23 mouse cellular contexts compared by ENCODE assay signal in the genomic region with DNA sequence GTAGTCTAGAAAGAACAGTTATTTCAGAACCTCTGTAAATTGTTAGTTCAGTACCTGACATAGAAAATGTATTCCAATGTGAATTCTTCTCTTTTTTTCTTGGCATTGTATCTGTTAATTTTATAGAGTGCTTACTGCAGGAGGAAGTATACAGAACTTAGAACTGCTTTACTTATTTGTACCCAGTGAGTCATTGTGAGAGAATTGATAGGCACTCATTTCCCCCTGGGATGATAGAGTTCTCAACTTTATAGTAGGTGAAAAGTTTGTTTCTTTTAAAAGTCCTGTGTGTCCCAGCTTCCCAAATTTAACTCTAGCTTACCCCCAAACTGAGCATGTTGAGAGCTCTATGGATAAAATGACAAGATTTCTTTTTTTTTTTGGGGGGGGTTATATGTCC. TPM values are rescaled to one million over a fixed set of nuclear protein-coding genes. Genes with fewer than 3 reads are reported as not detected.
DNase-seq lines count a peak whose midpoint lies in the region; ATAC-seq and TF ChIP-seq lines count a peak whose summit lies in the region.
"Had no signal": no experiment of that assay in that cellular context is flagged by ENCODE, and none has a peak within 500 bp of the region (broad histone marks: within the 10 kb centered on the region; RNA-seq: fewer than 3 reads in every experiment).

No protein-coding gene starts in this region.

- no peak overlapping the region for H3K27ac ChIP-seq in hindbrain, embryonic 15.5 days (replicated peaks)
- no peak overlapping the region for H3K27ac ChIP-seq in hindbrain, embryonic 13.5 days
- H3K27ac ChIP-seq in midbrain, embryonic 15.5 days = no peak overlapping the region
- no peak overlapping the region for H3K27ac ChIP-seq in midbrain, embryonic 10.5 days (replicated peaks)
- H3K27ac ChIP-seq in liver, embryonic 14.5 days = no peak overlapping the region
- H3K27ac ChIP-seq: forebrain, embryonic 10.5 days; heart, embryonic 13.5 days; limb, embryonic 12.5 days; lung, embryonic 15.5 days had no signal

- TF ChIP-seq CTCF in liver, embryonic 14.5 days (IDR thresholded peaks at IDR 0.05; ENCODE audit: low read depth) = no peak

- H3K36me3 ChIP-seq in hindbrain, embryonic 15.5 days = no peaks in the 10 kb centered on the region
- H3K36me3 ChIP-seq in hindbrain, embryonic 13.5 days = no peaks in the 10 kb centered on the region
- no peaks in the 10 kb centered on the region for H3K36me3 ChIP-seq in midbrain, embryonic 15.5 days (replicated peaks)
- H3K36me3 ChIP-seq in midbrain, embryonic 10.5 days = no peaks in the 10 kb centered on the region
- H3K36me3 ChIP-seq in liver, embryonic 14.5 days (replicated peaks; ENCODE audit: control insufficient read depth, insufficient read depth, low read depth) = no peaks in the 10 kb centered on the region
- H3K36me3 ChIP-seq: forebrain, embryonic 10.5 days; G1E; heart, embryonic 13.5 days; limb, embryonic 12.5 days; lung, embryonic 15.5 days had no signal

- peak overlapping the region; percentile 11; the same call in 1 of the 2 replicates for H3K4me2 ChIP-seq in hindbrain, embryonic 15.5 days
- no peak overlapping the region for H3K4me2 ChIP-seq in hindbrain, embryonic 13.5 days
- peak overlapping the region; percentile 4; the same call in 1 of the 2 replicates for H3K4me2 ChIP-seq in midbrain, embryonic 15.5 days
- H3K4me2 ChIP-seq in liver, embryonic 14.5 days (ENCODE audit: low read depth) = peak overlapping the region; percentile 62
- H3K4me2 ChIP-seq: lung, embryonic 15.5 days had no signal

- ATAC-seq in hindbrain, embryonic 15.5 days (ENCODE audit: low FRiP score, low read depth) = no peak
- no peak for ATAC-seq in hindbrain, embryonic 13.5 days (ENCODE audit: low FRiP score)
- no peak for ATAC-seq in midbrain, embryonic 15.5 days (replicated peaks)
- no peak for ATAC-seq in liver, embryonic 14.5 days (ENCODE audit: insufficient read depth)
- ATAC-seq: CD4-positive, CD25-positive, alpha-beta regulatory T cell, adult 4 months; intestine, embryonic 16.5 days had no signal

- intact Hi-C loops in left cerebral cortex, postnatal 25 days (cut with DNase I) = no loop called here

- no peak for TF ChIP-seq EP300 in liver, embryonic 14.5 days (IDR thresholded peaks at IDR 0.05; ENCODE audit: low read depth)

- DNase-seq in midbrain, embryonic 10.5 days (ENCODE audit: low spot score) = no peak
- DNase-seq in liver, embryonic 14.5 days (ENCODE audit: low read depth in 3 of 3, low spot score in 3 of 3) = no peak
- no peak for DNase-seq in left cerebral cortex, postnatal 25 days (ENCODE audit: low spot score in 2 of 2)
- DNase-seq in embryo, embryonic 11 days = no peak
- DNase-seq: adrenal gland, postnatal 25 days; cerebellum, adult 11 months; cerebellum, postnatal 10 days; heart, adult 11 months; kidney, postnatal 36 days; layer of hippocampus, adult 9-11 months; lung, postnatal 4 days; right cerebral cortex, adult 18-20 months; thymus, postnatal 14 days had no signal

- H3K9me3 ChIP-seq in hindbrain, embryonic 15.5 days = no peaks in the 10 kb centered on the region
- no peaks in the 10 kb centered on the region for H3K9me3 ChIP-seq in hindbrain, embryonic 13.5 days
- no peaks in the 10 kb centered on the region for H3K9me3 ChIP-seq in midbrain, embryonic 15.5 days
- H3K9me3 ChIP-seq in midbrain, embryonic 10.5 days (replicated peaks) = peaks cover 6% of the 10 kb centered on the region; the same call in 1 of the 2 replicates
- no peaks in the 10 kb centered on the region for H3K9me3 ChIP-seq in liver, embryonic 14.5 days (ENCODE audit: control insufficient read depth, low read length)
- H3K9me3 ChIP-seq: forebrain, embryonic 10.5 days; G1E; heart, embryonic 13.5 days; limb, embryonic 12.5 days; lung, embryonic 15.5 days had no signal

- no peaks in the 10 kb centered on the region for H3K27me3 ChIP-seq in hindbrain, embryonic 15.5 days
- no peaks in the 10 kb centered on the region for H3K27me3 ChIP-seq in hindbrain, embryonic 13.5 days
- H3K27me3 ChIP-seq in midbrain, embryonic 15.5 days (replicated peaks) = no peaks in the 10 kb centered on the region
- H3K27me3 ChIP-seq in midbrain, embryonic 10.5 days (ENCODE audit: low read depth, poor library complexity, severe bottlenecking) = no peaks in the 10 kb centered on the region
- no peaks in the 10 kb centered on the region for H3K27me3 ChIP-seq in liver, embryonic 14.5 days (ENCODE audit: control insufficient read depth, insufficient read depth, low read length)
- H3K27me3 ChIP-seq: heart, embryonic 13.5 days; limb, embryonic 12.5 days; lung, embryonic 15.5 days had no signal

- no peak overlapping the region for H3K4me3 ChIP-seq in hindbrain, embryonic 15.5 days
- H3K4me3 ChIP-seq in hindbrain, embryonic 13.5 days = no peak overlapping the region
- H3K4me3 ChIP-seq in midbrain, embryonic 15.5 days = no peak overlapping the region
- H3K4me3 ChIP-seq in midbrain, embryonic 10.5 days = no peak overlapping the region
- peak overlapping the region in 1 of 2 experiments; percentile 78; a peak in 2 of 4 replicates for H3K4me3 ChIP-seq in liver, embryonic 14.5 days (ENCODE audit: insufficient read depth in 1 of 2, low read depth in 2 of 2, low read length in 2 of 2)
- H3K4me3 ChIP-seq: limb, embryonic 12.5 days; lung, embryonic 15.5 days had no signal

- H3K9ac ChIP-seq in hindbrain, embryonic 15.5 days = no peak overlapping the region
- no peak overlapping the region for H3K9ac ChIP-seq in hindbrain, embryonic 13.5 days
- H3K9ac ChIP-seq in midbrain, embryonic 15.5 days = no peak overlapping the region
- H3K9ac ChIP-seq in liver, embryonic 14.5 days (replicated peaks) = no peak overlapping the region
- H3K9ac ChIP-seq: heart, embryonic 13.5 days; limb, embryonic 12.5 days; lung, embryonic 15.5 days had no signal

- 0 out of 2 replicates have a peak, but pooled peaks cover 7% of the 10 kb centered on the region for H3K4me1 ChIP-seq in hindbrain, embryonic 15.5 days (replicated peaks)
- H3K4me1 ChIP-seq in hindbrain, embryonic 13.5 days (replicated peaks) = no peaks in the 10 kb centered on the region
- no peaks in the 10 kb centered on the region for H3K4me1 ChIP-seq in midbrain, embryonic 15.5 days
- H3K4me1 ChIP-seq in midbrain, embryonic 10.5 days = no peaks in the 10 kb centered on the region
- no peaks in the 10 kb centered on the region; a peak in 1 of 4 replicates for H3K4me1 ChIP-seq in liver, embryonic 14.5 days (replicated peaks; ENCODE audit: control insufficient read depth in 2 of 2, insufficient read depth in 2 of 2, low read length in 1 of 2)
- H3K4me1 ChIP-seq: forebrain, embryonic 10.5 days; heart, embryonic 13.5 days; limb, embryonic 12.5 days; lung, embryonic 15.5 days had no signal

RNA-seq across cellular contexts. Expression of a gene that starts 2.3 kb away (rescaled TPM):
- polyA plus RNA-seq in hindbrain, embryonic 15.5 days (2015; fragmentation: Nextera tagmentation; extraction: Ambion mirVana) = 16.3 and 18.5 TPM in 2 replicates
- 13.4 and 19.4 TPM in 2 replicates for polyA plus RNA-seq in hindbrain, embryonic 13.5 days (2015; fragmentation: Nextera tagmentation; extraction: Ambion mirVana)
- 18.7 and 19.9 TPM in 2 replicates for polyA plus RNA-seq in midbrain, embryonic 15.5 days (2015; fragmentation: Nextera tagmentation; extraction: Ambion mirVana)
- 4.2 and 6.0 TPM in 2 replicates for polyA plus RNA-seq in midbrain, embryonic 10.5 days (2016; fragmentation: Nextera tagmentation; extraction: Ambion mirVana)
- polyA plus RNA-seq in liver, embryonic 14.5 days (2012; rRNA removed) = 1.1 and 2.2 TPM in 2 replicates
- polyA plus RNA-seq in liver, embryonic 14.5 days (2014; fragmentation: Nextera tagmentation; extraction: Ambion mirVana) = 4.5 and 5.5 TPM in 2 replicates
- total RNA-seq in left cerebral cortex, postnatal 25 days (2021) = 10 to 100 TPM; 22.3 to 22.6 TPM
